In genomic region chrX:152400096-152400495, GRCm38 (mm10) we compare ENCODE assay signal across 14 mouse cellular contexts. TPM values are rescaled to one million over a fixed set of nuclear protein-coding genes. Genes with fewer than 3 reads are reported as not detected.
"Had no signal": no experiment of that assay in that cellular context is flagged by ENCODE, and none has a peak within 500 bp of the region (broad histone marks: within the 10 kb centered on the region; RNA-seq: fewer than 3 reads in every experiment).

No protein-coding gene starts in this region.

- H3K36me3 ChIP-seq: kidney, embryonic 15.5 days; liver, embryonic 13.5 days had no signal

- H3K9ac ChIP-seq: kidney, embryonic 15.5 days; liver, embryonic 13.5 days had no signal

- DNase-seq: kidney, postnatal 10 days; kidney, postnatal 36 days; liver, embryonic 13.5 days; lung, adult 2 months; lung, postnatal 14 days; lung, postnatal 4 days; midbrain, embryonic 14.5 days; thymus, adult 18-20 months; thymus, postnatal 36 days had no signal

- H3K4me3 ChIP-seq: kidney, embryonic 15.5 days; liver, embryonic 13.5 days had no signal

- H3K9me3 ChIP-seq: kidney, embryonic 15.5 days; liver, embryonic 13.5 days had no signal

- H3K4me1 ChIP-seq: kidney, embryonic 15.5 days; liver, embryonic 13.5 days had no signal

- H3K27ac ChIP-seq: kidney, embryonic 15.5 days; liver, embryonic 13.5 days had no signal

- H3K4me2 ChIP-seq: kidney, embryonic 15.5 days; liver, embryonic 13.5 days; midbrain, embryonic 11.5 days had no signal

RNA-seq across cellular contexts. Expression of gene Gpr173, which starts 31.6 kb away (rescaled TPM):
- total RNA-seq: liver, adult 2 months; megakaryocyte progenitor cell, adult 5-6 weeks; megakaryocyte-erythroid progenitor cell, adult 5-6 weeks had no signal
